Mouse (Mus musculus) adrenal gland (tissue): Measurements from ENCODE around the gene Colgalt2.

Source experiments
- intact Hi-C: fragments of 180-260 bp; cut with DNase I; formaldehyde crosslinking; loops from one replicate; pipeline ENCODE4 v1.15.1; 2025

Gene Colgalt2

DNA sequence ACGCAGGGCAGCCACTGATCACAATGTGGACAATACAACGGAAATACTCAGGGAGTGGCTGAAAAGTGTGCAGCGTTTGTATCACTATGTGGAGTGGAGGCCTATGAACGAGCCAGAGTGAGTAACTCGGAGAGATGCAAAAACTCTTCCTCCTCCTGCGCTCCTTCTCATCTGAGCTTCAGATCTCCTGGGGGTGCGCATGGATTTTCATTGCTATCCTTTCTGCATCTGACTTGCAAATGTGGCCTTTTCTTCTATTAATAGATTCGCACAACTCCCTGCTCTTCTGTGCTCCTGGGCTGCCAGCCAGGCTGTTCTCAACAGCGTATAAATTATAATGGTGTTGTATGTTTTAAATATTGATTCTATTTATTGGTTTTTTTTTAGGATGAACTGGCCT is 68.8 kb downstream of the Colgalt2 start:
- intact Hi-C loops, result no loop called here

DNA sequence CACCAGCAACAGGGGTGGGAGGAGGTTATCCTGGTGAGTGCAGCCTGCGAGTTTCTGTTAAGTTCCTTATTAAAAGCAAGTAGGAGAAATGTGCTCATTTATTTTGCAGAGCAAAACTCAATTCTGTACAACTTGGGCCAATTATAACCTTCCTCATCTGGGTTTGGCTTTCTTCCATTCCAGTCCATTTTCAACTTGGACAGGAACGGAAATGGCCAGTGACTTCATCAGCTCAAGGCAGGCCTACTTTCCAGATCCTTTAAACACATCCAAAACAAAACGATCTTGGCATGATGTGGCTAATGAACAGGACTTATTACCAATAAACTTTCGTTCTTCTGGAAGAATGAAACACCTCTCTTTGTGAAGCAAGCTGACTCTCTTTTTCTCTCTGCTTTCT is 76.5 kb downstream of the Colgalt2 start:
- intact Hi-C loops, result no loop called here

DNA sequence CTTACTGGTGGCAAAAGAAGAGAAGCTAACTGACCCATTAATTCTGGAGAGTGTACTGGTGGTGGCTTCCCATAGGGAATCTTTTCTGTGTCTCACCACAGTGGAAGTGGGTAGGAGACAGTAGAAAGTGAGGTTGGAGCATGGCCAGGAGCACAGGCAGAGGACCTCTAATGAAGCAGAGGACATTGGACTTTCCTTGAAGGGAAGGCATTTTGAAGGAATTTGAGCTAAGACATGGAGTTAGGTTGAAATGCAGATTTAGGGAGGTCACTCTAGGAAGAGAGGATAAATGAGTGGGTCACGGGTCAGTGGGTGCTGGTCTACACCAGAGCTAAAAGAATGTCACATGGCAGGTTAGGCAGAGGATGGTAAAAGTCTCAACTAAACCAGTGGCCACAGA is 91.2 kb downstream of the Colgalt2 start:
- intact Hi-C loops, result no loop called here

DNA sequence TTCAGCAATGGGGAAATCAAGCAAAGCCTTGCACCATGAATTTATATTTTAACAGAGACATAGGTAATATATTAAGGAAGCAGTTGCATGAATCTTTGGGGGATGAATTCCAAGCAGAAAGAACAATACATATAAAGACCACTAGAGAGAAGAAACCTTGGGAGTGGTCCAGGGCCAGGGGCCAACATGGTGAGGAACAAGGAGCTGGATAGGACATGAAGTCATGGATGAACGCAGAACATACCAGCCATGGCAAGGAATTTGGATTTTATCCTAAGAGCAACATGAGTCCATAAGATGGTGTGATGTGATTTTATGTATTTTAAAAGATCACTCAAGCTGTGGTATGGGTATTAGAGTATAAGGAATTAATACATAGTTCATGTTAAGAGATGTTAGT is 92.6 kb downstream of the Colgalt2 start:
- intact Hi-C loops, result no loop called here

DNA sequence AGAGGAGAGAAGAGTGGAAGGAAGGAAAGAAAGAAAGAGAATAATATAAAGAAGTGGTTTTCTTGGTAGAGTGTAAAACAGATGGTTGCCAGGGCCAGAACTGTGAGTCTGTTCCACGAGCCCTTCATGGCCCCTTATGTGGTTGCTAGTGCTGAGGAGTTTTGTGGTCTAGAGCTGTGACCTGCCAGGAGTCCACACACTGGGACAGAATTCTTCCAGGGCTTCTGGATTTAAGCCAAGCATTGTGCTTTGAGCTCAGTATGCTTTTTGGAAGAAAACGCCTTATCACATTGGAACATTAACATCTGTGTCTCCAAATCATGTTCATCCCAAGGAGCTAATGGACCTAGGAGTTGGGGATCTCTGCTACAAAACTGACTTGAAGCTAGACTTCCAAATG is 97.2 kb downstream of the Colgalt2 start:
- intact Hi-C loops, result no loop called here

DNA sequence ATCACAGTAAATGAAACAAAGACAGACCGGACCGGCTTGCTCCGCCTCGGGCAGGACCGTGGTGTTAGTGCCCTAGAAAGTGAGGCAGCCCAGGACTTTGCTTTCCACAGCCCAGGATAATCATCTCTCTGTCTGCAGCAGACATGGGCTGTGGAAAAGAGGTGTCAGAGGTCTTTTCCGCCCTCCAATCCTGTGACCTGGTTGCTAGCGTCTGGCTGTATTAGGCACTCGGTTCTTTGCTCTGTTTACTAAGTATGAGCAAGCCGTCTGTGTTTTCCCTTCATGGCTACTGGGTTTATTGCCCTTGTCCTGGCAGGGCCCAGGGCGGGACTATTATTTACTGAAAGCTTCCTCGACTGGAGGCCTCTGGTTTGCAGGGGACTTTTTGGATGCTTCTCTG is 98.0 kb downstream of the Colgalt2 start:
- intact Hi-C loops, result no loop called here

DNA sequence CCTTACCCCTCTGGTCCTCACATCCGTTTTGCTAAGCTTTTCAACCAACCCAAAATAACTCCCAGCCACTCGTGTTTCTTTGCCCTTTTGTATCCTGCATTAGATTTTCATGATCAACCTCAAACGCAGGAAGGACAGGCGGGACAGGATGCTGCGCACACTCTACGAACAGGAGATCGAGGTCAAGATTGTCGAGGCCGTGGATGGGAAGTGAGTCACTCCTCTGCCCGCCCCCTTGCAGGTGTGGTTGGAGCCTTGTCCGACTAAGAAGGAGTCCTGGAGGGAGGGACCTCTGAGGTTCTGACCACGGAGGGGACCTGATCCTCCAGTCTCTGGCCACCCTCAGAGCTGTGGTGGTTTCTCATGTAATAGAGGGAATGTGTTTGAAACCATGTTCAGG is 100.2 kb downstream of the Colgalt2 start:
- intact Hi-C loops, result no loop called here

DNA sequence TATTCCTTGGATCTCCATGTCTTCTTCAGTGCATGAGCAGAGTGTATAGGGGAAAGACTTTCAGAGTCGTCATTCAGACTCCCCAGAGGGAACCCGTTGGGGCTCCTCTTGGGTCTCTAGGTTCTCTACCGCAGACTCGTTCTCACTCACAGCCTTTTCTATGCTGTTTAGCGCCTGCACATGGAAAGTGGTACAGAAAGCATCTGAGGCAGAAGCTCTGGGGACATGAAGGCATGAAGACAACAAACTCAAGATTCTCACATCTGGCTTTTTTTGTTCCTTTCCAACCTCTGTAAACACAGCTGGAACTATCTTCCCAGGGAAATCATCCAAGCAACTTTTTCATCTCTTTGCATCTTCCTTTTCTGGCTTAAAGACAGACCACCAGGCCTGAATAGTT is 106.5 kb downstream of the Colgalt2 start:
- intact Hi-C loops, result no loop called here

DNA sequence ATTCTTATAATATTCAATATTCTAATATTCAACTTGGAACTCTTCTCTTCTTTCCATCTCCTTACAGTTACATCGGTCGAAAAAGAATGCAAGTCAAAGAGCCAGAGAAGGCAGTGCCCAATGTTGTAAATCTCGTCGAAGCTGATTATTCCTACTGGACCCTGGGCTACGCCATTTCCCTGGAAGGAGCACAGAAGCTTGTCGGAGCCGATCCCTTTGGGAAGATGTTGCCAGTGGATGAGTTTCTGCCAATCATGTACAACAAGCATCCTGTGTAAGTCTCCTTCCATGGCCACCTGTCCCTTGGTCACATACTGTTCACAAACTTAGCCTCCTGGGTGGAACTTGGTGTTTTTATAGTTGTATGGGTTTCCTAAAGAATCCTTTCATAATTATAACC is 107.1 kb downstream of the Colgalt2 start:
- intact Hi-C loops, result no loop called here

DNA sequence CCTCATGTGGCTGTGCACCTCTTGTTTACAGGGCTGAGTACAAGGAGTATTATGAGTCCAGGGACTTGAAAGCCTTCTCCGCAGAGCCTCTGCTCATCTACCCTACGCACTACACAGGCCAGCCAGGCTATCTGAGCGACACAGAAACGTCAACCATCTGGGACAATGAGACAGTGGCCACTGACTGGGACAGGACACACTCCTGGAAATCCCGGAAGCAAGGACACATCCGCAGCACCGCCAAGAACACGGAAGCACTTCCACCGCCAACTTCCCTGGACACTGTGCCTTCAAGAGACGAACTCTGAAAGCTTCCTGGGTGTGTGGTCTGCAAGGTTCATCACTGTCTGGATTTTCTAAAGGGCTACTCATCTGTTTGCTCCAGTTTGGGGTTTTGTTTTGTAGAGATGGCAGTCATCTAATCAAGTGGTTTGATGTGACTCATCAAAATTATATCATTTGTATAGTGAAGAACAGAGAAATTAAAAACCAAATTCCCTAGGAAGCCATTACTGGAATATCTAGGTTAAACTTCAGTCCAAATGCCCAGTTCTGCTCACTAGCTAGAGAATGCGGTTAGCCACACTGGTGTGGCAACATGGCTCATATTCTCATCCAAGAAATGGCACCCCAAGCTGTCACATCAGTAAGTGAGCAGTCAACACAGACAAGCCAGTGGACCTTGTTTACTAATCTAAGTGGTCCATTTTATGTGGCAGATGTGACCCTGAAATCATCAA is 109.0 kb downstream of the Colgalt2 start:
- intact Hi-C loops, result no loop called here

DNA sequence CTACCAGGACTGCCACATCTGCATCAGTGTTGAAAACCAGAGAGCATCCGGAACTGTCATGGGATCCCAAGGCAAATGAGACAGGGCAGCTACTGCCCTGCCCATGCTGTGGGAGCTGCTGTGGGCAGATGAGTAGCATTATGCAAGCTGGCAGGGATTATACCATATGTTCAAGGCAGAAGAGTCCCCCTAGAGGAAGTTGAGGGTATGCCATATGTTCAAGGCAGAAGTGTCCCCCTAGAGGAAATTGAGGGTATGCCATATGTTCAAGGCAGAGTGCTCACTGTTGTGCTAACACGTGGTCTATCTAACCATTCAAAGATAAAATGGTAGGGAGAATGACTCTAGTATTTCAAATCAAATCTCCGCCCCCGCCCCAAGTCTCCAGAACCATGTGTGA is 111.6 kb downstream of the Colgalt2 start:
- intact Hi-C loops, result loop anchor here (10.0 kb wide), 1 partner anchor 106 kb away; no protein-coding TSS in a partner anchor

DNA sequence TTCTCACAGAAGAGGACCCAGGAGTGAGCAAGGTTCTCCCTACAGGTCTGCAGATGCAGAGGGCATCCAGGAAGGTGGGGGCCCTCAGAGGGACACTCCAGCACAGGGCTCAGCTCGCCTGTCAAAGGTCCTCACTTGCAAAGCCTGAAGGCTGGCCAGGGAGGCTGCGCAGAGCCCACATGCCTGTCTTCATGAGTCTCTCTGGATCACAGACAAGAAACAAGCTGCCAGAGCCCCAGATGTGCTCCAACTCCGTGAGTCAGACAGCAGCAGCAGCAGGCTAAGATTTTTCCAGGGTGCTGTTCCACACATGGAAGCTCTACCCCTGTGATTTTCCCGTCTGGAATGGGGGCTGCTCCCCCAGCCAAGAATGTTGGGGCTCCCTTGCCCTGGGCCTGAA is 114.6 kb downstream of the Colgalt2 start:
- intact Hi-C loops, result loop anchor here (10.0 kb wide), 1 partner anchor 109 kb away; no protein-coding TSS in a partner anchor

DNA sequence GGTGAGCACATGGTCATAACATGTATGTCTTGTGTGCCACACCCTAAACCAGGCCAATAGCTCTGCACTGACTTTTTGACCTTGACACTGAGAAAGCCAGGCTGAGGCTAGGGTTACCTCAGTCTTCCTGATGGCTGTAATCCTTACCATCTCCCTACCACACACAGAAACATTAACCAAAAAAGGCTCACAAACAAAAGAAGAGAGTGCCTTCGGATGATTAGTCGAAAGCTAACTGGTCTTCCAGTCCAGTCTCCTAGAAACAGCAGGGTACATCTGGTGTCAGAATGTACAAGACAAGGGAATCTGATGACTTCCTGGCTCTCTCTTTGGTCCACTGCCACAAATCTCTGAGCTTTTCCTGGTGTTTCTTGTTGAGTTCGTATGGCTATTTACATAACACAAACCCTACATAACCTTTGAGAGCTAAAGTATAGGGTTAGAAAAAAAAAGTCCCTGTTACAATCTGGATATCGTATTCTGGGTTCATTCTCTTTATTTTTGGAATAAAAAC is 117.5 kb downstream of the Colgalt2 start:
- intact Hi-C loops, result loop anchor here (10.0 kb wide), 1 partner anchor 112 kb away; no protein-coding TSS in a partner anchor

DNA sequence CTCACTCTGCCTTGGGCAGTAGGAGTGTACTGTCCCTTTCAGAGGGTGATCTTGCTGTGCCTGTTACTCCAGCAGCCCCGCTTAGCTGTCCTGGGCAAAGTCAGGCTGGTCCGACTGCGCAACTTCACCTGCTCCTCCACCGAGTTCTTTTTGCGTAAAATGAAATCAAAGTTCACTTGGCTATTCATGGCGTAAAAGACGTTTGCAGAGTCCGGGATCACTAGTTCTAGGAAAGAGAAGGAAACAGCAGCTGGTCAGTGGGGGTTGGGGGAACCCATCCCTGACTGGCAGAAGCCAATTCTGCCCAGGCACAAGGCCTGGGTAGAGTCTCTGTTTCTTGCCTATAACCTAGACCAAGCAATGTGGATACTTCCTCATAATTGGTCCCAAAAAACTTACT is 119.3 kb downstream of the Colgalt2 start:
- intact Hi-C loops, result loop anchor here (10.0 kb wide), 1 partner anchor 114 kb away; no protein-coding TSS in a partner anchor

DNA sequence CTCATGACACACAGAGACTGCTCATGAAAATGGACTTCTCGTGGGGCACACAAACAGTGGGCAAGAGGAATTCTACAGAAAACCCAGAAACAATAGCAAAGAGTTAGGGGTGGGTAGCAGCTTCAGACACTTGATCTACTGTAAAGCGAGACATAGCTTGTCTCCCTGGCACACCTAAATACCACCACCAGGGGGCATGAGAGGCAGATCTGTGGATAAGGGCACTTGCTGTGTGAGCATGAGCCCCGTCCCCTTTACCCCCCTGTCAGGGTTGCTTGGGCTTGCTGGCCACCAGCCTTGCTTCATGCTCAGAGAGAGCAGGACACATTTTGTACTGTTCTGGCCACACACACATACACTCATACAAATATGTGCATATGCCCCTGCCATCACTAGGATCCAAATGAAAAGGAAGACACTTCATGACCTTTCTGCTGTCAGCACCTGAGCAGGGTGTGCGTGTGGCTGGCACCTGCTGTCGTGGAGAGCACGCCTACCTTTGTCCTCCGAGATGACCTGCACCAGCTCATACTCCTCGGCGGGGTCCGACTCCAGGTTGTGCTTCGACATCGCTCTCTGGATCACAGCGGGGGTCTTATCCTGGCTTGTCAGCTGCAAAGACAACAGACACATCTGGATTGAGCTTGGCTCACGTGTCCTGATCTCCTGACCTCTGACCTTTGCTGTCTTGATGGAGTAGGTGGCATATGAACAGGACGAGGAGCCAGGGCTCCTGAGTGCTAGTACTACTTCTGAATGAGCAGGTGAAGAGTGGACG is 121.4 kb downstream of the Colgalt2 start:
- intact Hi-C loops, result loop anchor here (10.0 kb wide), 1 partner anchor 384 kb away; the partner anchor contains the start of gene Smg7

DNA sequence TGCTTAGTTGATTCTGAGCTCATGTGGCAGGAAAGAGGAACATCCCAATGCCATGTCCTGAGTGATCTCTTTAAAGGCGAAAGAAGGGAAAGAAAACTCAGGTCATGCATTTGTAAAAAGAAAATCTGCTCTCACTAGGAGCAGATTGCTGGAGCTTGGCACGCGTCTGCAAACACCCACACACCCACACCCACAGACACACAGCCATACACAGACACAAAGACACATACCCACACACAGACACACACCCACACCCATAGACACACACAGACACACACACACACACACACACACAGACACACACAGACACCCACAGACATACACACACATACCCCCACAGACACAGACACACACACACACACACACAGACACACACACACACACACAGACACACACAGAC is 122.6 kb downstream of the Colgalt2 start:
- intact Hi-C loops, result loop anchor here (10.0 kb wide), 1 partner anchor 383 kb away; the partner anchor contains the start of gene Smg7

DNA sequence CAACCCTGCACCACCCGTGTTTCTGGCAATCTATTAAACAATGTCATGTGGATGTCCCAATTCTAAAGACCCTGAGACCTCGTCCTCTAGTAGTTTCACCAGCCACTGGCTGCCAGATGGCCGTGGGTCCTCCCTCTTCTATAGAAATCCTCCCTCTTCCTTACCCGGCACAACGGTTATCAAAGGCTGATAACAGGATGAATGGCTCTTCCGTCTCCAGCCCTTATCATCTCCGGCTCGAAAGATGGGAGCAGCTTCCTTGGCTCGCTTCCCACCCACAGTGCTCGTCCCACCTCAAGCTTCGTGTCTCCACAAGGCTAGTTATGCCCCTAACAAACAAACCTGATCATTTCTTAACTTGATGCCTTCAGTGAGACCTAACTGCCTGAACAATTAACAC is 123.7 kb downstream of the Colgalt2 start:
- intact Hi-C loops, result loop anchor here (10.0 kb wide), 1 partner anchor 382 kb away; the partner anchor contains the start of gene Smg7

DNA sequence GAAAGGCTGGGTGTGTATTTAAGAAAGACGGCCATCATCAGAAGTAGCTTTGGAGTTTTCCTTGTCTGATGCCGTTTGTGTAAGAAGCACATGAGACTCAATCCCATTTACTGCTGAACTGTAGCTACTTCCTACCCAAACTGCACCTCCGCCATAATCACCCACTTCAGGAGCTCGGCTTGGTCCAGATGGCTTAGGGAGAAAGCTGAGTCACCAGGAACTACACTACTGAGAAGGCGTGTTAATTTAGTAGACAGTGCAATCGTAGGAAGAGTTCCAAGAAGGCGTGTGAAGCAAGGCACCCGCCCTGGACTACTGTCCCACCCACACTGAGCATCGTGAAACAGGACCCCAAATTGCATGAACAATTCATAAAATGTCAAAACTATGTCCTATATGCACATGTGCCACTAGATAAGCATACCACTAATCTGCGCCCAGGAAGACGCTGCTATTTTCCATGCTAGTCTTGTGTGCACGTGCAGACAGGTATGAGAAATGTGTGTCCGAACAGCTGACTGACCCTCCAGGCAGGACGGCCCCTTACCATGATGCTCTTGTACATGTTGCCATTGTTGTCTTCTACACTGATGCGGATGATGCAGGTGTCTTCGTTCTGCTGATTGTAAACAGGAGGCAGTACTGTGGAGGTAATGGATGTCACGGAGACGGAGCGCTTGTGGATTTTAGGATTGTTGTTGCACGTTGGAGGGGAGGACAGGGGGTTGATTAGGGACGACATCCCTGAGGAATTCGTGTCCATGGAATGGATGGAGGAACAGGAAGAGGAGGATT is 124.7 kb downstream of the Colgalt2 start:
- intact Hi-C loops, result loop anchor here (10.0 kb wide), 1 partner anchor 381 kb away; the partner anchor contains the start of gene Smg7

DNA sequence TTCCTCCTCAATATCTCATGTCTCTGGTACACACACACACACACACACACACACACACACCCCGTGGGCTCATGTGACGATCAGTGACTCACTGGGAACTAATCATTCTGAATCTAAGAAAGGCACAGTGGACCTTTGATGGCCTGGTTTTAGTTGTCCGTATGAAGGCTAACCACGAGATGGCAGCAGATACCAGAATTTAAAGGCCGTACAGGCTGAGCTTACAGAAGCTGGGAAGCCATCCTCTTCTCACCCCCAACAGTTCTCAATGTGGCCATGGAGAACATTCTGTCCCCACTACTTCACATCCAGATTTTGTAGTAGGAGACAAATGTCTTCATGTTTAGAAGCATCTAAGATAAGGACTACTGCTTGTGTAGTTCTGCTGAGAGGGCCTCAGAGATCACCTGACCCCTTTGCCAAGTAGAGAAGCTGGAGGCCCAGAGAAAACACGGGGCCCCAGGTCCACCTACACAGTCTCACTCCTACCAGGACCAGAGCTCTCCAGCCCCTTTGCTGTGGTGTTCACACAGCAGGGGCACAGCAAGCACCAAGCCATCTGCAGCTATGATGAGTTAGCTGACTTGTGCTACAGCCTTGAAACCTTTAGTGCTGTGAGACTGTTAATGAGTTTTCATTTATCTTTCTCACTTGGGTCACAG is 125.5 kb downstream of the Colgalt2 start:
- intact Hi-C loops, result loop anchor here (1.0 to 10.0 kb wide), 2 partner anchors 221 to 380 kb away; partner anchors contain the start of gene Smg7

DNA sequence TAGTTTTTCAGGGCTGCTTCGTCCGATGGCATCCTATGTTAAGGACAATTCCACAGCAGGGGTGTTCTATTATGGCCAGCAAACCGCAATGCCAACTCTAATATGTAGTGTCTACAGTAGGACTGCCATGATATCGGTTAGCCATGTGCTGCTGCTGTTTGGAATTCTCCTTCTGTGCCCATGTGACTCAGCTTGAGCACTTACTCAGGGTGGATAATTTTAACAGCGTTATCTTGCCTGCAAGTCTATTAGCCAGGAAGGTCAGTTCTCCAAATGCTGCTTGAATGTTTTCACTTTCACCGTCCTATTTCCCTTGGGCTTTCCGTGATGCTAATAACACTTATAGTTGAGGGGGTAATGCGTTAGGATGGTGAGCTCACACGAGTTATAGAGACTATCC is 126.5 kb downstream of the Colgalt2 start:
- intact Hi-C loops, result loop anchor here (10.0 kb wide), 1 partner anchor 379 kb away; the partner anchor contains the start of gene Smg7
